Mouse (Mus musculus) urinary bladder, postnatal 10 days (tissue): Measurements from ENCODE around the gene Fam234b.
A peak's percentile ranks its signal among the peaks of the same experiment; 100 is the strongest.

Source experiments
- DNase-seq: peaks from one replicate; pipeline ENCODE4 v3.0.0; 2022; ENCODE audit warnings: low spot score

The Fam234b gene

DNA sequence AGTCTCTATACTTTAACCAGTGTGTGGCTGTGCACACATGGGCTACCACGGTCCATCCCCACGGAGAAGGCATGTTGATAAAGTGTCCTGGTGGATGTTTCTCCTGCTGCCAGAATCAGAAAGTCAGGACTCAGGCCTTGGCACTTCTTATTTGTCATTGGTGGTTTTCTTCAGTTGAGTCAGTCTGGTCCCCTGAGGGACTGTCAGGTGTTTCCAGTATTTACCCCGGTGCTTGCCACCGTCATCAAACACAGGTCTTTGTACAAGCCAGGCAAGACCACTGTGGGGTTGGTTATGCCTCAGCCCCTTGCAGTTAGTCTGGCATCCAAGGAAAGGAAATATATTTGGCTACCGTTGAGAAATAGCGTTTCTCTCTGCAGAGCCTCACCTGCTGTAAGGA lies 32.8 kb downstream of the Fam234b start:
- no peak for DNase-seq

DNA sequence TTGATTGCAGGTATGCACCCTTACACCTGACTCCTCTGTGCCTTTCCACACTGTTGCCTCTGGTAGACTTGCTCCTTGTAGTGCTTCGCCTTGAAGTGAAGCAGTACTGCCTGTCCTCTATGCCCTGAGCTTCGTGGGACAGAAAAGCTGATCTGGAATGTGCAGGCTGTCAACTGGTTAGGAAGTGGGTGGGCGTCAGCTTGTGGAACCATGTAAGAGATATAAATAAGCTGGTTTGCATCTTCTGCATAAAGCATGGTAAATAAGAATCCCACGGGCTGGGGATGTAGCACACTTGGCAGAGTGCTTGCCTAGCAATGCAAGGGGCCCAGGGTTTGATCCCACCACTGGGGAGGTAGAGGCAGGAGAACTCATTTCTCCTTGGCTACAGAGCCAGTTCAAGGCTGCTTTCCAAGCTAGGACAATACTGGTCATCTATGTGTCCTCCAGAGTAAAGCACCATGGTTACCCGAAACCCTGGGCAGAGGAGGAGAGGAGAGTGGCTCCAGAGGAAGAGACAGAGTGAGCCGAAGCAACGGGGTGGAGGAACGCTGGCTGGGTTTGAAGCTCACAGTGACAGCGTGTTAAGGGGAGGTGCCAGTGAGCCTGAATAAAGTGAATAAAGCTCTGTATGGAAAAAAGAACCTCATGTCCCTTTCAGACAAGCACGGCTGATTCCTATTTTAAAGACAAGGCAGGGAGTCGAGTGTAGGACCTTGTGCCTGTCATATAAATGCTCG lies 34.8 kb downstream of the Fam234b start:
- no peak for DNase-seq

DNA sequence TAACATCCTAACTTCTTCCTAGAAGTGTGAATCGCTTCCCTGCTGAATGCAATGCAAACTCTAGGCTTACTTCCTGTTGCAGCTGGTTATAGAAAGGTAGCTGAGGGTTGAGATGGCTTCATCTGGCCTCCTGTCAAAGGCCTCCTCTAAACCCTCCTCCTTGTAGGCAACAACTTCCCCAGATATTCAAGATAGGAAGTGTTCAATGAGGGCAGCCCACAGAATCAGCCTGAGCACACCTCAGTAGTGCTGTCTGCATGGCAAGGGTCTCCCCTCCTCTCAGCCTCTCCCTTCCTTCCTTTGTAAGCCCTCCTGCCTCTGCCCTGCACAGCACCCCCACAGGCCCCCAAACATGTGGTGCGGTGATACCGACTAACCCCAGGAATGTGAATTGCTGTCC lies 38.0 kb downstream of the Fam234b start:
- DNase-seq: no peak

DNA sequence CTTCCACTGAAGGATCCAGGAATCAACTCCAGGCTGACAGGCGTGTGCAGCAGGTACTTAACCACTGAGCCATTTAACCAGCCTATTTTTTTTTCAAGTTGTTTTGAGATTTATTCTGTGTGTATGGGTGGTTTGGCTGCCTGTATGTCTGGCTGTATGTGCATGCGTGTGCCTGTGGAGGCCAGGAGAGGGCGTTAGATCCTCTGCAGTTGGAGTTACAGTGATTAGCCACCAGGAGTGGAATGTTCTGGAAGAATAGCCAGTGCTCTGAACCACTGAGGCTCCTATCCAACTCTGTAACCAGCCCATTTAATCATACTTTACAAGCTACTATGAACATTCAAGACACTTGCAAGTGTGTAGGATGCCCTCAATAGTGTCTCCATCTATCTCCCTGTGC lies 38.8 kb downstream of the Fam234b start:
- DNase-seq: no peak

DNA sequence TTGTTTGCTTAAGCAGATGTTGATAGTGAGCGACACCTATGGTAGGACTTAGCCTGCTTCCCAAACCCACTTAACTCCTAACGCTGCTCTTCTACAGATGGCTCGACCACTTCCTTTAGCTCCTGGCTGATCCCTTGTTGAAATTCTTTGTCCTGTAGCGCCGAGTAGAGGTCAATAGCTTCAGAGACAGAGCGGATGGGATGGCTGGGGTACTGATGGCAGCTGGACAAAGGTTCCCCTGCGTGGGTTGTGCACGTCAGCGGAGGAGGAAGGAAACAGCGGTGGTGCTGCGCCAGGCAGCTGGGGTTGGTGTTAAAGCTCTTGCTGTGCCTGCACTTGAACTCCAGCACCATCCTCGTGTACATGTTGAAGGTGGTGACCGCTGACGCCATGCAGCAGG lies 39.5 kb downstream of the Fam234b start:
- no peak for DNase-seq

DNA sequence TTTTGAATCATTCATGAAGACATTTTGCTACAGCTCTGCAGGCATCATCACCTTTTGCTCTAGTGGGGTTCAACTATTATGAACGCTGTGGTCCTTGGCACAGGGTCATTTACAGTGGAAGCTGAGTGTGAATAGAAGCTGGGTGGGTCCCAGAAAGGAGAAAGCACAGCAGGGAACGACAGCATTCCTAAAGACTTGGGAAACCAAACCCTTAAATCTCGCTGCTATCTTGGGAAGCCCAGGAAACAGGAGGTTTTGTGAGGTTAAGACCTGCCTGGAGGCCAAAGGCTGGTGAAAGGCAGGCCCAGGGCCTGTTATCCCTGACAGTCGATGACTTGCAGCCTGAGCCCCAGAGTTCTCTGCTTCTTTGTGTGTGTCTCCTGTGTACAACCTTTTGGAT lies 40.4 kb downstream of the Fam234b start:
- DNase-seq: no peak

DNA sequence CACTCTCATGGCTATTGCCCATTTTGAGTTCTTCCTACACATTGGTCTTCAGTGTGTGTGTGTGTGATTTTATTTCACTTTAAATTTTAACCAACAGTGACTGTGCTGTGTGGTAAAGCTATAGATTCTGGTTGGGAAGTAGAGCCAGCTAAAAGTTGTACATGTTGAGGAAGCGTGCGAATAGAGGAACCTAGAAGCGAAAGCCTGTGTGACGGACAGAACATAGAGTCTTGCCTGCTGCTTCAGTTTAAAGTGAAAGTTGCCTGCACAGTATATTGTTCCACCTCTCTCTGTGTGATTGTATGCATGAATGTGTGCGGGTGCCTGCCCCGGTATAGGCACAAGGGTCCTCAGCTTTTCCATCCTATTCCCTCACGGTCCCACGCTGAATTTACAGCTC lies 42.6 kb downstream of the Fam234b start:
- no peak for DNase-seq

DNA sequence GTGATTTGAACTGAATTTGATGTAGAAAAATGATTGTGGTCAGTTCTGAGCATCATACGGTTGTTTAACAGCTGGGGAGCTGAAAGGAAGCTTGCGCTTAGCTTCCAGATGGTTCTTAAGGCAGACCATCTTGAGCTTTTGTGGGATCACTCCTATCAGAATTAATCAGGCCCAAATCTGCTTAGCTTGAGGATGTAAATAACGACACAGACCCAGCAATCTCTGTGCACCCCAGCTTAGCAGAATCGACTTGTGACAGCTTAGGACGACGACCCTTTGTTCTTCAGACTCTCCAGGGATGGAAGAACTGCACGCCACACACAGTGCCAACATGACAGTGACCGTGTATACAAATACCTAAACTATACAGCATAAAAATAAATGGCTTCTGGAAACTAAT lies 47.8 kb downstream of the Fam234b start:
- no peak for DNase-seq

DNA sequence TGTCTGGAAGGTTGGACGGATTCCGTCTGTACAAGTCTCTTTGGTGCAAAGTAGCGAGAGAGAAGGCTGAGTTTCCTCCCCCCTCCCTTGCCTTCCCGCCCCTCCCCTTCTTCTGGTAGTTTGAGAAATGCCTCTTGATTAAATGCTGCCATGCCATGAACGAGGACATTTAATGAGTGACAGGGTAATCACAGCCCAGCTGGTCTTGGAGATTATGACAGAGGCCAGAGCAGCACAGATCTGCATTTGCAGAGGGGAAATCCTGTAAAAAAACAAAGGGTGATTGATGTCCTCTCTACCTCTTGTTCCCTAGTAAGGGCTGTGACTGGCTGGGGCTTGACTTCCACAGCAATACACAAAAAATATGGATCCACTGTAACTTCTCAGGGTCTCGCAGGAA lies 50.1 kb downstream of the Fam234b start:
- DNase-seq: no peak

DNA sequence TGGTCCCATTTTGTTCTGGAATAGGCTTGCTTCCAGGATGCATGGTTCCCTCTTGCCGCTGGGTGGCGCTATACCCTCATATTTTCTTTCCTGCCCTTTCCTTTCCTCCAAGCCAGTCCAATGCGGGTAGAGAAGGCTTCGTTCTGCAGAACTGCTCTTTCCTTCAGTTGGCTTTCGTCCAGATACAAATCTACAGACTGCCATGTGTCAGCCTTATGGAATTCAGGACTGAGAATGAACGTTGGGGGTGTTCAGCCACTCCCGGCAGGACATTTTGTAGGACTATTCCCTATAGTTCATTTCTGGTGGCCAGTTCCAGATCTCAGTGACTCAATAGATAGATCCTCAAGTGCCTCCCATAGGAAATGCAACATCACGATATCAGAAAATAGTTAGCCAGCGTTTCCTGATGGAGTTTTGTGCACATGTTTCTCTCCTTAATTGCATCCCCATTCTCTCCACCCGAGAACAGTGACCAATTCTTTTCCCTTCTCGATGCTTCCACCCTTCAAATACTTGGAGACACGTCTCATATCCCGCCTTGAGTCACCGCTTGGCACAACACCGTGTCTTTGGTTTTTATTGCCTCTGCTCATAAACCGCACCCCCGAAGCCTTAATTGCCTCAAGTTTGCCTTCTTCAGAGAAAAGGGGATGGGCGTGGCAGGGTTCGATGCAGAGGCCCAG lies 52.2 kb downstream of the Fam234b start:
- no peak for DNase-seq

DNA sequence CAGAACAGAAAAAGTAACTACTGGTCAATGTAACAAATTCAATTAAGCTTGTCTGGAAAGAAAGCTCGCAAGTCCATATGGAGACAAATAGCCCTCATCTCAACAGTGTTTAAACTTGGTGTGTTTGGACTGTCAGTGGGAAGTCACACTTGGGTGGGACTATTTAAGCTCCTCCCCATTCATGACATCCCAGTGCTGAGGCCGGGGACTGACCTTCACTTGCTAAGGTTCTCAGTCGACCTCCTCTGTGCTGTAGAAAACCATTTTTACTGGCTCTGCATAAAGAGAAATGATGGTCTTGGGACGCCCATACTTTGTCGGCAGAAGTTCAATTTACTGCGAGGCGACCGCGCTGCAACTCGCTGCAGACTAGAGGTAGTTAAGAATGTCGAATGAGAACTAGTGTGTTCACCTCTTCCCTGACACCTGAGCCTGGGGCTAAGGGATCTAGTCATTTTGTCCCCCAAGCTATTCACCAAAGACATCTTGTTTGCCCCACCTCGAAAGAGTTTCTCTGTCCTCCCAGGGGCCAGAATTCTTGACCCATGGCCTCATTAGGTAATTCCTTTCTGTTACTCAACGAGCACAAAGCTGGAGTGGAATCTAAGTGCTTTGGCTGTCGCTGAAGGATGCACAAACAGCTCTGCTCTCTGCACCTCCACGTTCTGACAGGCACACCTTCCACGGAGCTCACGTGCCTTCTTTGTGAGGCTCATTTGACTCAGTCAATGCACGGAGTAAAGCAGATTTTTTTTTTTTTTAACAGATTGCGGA lies 53.3 kb downstream of the Fam234b start:
- no peak for DNase-seq

DNA sequence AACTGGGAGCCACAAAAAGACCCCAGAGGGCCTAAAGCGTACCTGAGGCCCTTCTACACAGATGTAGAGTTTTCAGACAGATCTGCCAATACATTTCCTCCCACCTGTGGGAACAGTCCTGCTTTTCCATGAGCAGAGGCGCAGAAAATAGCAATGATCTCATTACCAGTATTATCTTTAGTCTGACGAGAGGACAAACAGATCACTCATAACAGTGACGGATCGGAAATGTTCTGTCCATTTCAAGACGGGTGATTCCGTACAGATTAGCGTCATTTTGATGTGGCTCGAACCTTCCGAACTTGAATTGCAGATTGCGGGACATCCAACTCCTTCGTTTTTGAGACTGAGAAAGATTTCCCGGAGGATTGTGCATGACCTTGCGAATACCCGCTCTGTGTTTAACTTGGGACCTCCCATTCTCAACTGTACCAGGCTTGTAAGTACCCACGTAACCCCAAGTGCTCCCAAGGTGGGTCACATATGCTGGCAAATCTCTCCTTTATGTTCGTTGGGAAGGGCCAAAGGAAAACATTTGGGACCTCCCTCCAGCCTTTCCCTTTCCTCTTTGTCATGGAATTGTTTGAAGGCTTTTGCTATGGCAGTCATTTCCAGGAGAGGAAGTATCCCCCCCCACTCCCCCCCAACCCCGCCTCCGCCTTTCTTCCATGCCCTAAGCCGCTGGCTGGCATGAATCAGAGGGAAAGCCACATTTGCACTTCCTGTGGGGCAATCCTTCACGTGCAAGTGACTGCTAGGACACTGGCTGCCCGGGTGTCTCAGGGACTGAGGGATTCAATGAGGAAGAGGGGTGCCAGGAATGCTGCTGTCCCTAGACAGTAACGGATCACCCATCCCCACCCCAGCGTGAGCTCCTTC lies 54.3 kb downstream of the Fam234b start:
- DNase-seq: no peak

DNA sequence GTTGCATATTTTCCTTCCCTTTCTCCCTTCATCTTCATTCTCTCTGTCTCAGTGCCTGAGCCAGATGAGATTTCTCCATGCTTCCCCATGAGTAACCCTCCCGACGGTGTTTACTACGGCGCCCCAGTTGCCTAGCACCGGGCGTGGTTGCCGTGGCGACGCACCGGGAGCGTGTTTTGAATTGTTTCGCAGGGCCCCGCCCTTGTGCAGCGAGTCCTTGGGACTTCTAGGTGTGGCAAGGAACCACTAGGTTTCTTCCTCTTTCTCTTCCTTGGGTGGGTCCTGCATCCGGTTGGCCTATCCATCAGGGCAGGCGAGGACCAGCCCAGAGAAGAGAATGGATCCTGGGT lies 54.9 kb downstream of the Fam234b start:
- peak; percentile 65 for DNase-seq

DNA sequence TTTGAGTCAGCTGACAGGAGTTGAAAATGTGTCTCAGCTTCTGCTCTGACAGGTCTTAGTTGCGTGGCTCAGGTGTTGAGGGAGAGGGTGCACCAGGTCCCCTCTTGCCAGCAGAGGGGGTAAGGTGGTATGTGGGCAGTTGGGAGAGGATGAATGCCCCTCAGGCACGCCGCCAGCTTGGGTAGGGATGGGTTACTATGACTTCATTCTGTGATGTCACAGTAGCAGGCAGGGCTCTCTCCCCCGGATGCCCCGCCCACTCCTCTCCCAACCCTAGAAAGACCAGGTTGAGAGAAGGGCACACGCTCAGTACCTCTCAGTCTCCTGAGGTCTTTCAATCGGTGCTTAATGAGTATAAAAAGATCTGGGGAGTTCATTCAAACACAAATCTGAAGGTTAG lies 56.4 kb downstream of the Fam234b start, which contains the start of gene Gsg1:
Gene Gsg1 (minus strand): TSS at position 199 of the 400 bp plus-strand sequence.
- DNase-seq: no peak

DNA sequence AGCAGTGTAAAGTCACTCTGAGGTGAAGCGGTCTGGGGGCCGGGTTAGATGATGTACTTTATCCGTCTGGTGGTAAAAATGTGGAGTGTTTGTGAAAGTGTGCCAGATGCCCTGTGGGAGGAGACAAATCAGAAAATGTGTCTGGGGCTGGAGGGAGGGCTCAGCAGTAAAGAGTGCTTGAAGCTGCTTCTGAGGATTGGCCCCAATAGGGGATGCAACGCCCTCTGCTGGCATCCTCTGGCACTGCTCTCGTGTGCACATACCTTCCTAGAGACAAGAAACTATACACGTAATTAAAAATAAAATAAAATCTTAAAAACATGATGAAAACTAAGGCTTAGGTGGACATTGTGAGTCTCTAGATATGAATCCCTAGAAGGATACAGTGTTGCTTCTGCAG lies 62.7 kb downstream of the Fam234b start:
- DNase-seq: no peak

DNA sequence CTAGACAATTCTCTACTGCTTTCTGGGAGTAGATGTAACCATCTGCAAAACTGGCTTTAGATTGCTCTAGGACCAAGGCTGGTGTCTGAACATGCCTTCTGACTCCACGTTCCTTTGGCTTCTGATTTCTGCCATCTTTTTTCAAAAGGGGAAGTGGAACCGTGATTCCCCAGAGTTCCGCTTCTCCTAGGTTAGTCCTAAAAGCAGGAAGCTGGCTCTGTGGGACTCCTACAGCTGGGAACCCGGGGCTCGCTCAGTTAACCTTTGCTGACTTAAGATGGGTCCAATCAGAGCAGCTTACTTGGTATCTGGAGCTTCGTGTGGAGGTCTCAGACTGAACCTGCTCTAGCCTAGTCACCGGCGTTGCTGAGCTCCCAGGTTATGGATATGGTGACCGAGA lies 63.3 kb downstream of the Fam234b start:
- DNase-seq: no peak

DNA sequence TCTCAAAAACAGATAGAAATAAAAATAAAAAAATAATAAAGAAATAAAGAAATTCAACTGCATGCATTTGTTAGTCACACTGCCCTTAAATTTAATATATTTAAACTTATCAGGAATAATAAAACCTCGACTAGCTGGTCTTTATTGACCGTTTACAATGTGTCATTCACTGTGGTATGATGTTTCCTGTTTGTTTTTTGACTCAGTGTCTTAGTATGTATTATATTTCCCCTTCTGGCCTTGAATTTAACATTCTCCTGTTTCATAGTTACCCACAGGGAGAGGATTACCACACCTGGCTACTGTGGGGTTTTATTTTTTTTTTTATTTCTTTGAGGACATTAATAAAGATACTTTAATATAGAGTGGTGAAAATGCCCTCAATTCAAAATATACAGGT lies 64.8 kb downstream of the Fam234b start:
- no peak for DNase-seq

DNA sequence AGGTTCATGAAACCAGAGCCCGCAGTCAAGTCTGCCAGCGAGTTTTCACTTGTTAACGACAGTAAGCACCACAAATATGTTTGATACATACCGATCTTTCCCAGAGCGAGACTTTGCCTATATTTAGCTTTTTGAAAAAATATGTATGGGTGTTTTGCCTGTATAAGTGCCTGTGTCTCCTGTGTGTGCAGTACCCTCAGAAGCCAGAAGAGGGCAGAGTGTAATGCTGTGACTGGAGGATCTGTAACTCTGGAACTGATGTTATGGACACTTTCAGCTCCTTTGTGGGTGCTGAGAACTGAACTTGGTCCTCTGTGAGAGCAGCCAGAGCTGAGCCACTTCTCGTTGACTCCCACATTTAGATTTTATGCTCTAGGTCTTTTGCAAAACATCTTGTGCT lies 66.4 kb downstream of the Fam234b start:
- no peak for DNase-seq

DNA sequence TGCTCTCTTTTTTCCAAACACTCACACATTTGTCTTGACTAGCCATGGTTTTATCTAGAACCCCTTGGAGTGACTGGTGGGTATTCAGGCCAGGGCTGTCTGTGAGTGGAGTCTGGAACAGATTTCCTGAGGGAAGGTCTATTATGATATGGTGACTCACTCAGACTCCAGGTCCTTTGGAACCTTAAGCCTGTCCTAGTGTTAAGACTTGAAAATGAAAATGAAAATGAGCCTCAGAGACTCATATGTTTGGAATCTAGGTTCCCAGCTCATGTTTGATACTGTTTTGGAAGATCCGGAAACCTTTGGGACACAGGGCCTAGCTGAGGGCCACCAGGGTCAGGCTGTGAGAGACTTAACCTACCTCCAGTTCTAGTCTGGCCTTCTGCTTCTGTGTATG lies 68.3 kb downstream of the Fam234b start:
- DNase-seq: no peak

DNA sequence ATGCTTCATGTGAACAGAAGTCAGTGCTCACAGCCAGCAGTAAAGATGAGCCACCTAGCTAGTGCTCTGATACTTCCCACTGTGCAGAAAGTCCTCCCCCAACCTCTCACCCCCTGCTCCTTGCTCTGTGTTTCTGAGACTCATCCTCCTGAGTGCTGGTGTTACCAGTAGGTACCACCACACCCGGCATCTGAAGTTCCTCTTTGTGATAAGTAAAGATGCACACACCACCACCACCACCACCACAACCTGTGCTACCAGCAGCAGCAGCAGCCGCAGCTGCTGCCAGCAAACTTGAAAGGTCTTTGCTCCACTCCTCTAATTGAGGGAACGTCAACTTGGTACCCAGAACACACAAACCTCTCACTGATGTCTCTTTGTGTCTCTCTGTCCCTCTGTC lies 69.4 kb downstream of the Fam234b start:
- no peak for DNase-seq

DNA sequence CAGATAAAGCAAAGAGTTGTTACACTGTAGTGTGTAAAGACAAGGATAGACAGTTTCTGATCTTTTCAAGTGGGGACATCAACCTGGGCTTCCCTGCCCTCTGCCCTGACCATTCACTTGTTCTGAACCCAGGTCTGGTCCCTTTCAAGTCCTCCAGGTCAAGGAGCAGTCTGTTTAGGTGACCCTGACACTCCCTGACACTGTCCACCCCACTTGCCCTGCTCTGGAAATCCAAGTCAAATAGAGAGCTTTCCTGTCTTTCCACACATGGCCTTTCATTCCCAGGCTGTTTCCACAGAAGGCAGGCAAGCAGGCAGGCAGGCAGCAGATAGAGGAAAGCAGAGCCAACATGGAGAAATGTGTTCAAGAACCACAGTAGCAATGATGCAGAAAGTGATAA lies 70.6 kb downstream of the Fam234b start:
- DNase-seq: no peak

DNA sequence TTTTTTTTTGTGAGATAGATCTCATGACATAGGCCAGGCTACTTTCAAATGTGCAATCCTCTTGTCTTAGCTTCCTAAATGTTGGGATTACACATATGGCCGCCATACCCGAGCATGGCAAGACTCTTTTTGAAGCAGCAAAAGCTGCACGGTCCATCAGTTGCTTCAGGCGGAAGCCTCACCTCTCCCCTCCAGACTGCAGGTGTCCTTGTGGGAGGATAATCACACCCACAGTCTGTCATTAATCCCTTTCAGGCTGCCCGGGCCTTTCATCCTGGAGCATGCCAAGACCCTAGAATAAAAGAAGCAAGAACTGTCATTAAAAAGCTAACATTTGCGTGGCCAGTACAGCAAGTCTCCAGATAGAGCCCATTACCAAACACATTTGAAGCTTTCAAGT lies 71.8 kb downstream of the Fam234b start:
- DNase-seq: no peak
